Mouse (Mus musculus) testis, adult 2 months (tissue): Measurements from ENCODE around the gene Hydin.

Experiments
- CTCF ChIP-seq: fragments of 200-500 bp; IDR thresholded peaks from 2 replicates; pipeline ENCODE4 v1.5.1; 2012; ENCODE audit warnings: low read depth, mild to moderate bottlenecking, inconsistent platforms, low read length, moderate library complexity; ENCODE audit not compliant: control insufficient read depth, insufficient read depth, insufficient replicate concordance
- POLR2A ChIP-seq: fragments of 200-500 bp; IDR thresholded peaks from 2 replicates; pipeline ENCODE4 v1.6.1; 2012; ENCODE audit warnings: low read depth, mild to moderate bottlenecking, inconsistent platforms, low read length, moderate library complexity; ENCODE audit not compliant: control insufficient read depth

GRCm38 (mm10) chr8:110345697-110346394 lies 79.1 kb downstream of the Hydin start:
- TF ChIP-seq CTCF (no peak), POLR2A (no peak)
